Mouse (Mus musculus) right cerebral cortex, postnatal 10 days (tissue): ENCODE data around the gene Hps4.

Source experiments
- DNase-seq, 2 experiments: peaks; one replicate each; pipeline ENCODE4 v3.0.0; 2021; ENCODE audit warnings: low spot score in 2 of 2

The Hps4 gene

DNA sequence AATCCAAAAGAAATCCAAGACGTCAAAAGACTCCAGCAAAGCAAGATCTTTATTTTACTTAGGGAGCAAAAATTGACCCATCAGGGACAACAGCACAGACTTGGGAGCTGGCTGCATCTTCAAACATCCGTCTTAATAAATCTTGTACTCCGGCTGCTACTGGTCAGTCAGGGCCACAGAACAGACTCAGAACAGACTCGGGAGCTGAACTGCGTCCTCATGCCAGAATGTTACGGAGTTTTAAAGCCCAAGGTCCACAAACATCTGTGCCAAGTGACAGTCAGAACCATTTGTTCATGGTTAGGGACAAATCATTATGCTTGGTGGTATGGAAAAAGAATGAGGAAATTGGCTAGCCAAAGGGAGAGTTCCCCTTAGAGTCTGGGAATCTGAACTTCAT is 19.6 kb upstream of the Hps4 start:
- DNase-seq = no peak

DNA sequence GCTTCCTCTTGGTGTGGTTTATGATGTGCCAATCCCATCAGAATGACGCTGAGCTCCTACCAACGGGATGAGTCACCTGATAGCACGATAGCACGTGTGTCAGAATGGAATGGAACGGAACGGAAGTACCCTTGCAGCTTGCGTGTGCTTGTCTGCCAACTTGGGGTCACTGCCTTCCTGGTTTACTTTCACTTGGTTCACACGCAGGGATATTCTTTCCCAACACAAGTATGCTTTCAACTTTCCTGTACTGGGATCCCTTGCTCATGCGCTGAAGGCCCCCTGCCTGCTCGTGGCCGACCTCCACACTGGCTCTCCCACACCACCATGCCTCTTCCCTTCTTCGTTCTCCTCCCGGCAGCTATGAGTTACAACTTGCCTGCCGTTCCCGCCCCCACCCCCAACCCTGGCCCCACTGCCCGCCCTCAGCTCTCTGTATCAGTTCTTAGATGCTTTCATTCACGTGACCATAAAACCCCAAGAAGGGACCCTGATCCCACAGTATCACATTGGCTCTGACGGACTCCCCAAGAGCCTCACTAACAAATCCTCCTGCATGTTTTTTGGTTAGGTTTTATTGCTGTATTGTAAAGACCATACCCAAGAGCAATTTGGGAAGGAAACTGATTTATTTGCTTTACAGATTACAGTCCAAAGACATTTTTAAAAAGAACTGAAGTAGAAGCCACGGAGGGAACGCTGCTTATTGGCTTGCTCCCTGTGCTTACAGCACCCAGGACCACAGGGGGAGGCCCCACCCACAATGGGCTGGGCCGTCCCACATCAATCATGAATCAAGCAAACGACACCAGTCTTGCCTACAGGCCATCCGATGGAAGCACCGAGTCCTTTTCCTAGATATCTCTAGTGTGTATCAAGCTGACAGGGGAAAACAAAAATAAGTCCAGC is 18.0 kb upstream of the Hps4 start:
- DNase-seq = peak in 1 of 2 experiments; percentile 56

DNA sequence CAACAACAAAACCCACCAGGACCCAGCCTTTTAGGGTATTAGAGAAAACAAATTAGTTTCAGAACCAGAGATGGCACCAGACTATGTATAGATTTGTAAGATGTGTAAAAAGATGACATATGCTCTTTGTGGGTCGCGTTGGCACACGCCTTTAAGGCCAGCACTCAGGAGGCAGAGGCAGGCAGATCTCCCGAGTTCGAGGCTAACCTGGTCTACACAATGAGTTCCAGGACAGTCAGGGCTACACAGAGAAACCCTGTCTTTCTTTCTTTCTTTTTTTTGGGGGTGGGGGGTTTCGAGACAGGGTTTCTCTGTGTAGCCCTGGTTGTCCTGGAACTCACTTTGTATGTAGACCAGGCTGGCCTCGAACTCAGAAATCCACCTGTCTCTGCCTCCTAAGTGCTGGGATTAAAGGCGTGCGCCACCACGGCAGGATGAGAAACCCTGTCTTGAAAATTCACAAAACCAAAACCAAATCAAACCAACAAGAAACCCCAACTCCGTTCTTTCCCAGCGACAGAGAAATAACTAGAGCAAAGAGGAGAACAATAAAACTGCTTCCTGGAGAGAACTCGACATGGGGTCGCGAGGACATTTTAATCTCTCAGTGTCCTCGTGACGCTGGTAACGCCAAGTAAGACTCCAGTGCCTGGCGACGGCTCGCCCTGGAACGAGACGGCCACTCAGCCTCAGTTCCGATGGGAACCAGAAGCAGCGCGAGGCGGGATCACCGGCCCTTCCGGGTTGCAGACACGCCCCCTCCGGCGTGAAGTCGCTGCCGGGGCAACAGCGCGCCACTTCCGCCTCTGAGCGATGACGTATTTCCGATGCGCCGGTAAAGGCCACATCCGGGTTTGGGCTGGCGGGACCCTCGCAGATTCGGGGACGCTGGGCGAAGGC is 17.1 kb upstream of the Hps4 start, which contains the start of gene Tfip11:
Gene Tfip11, plus strand, starts transcription at position 813 of the 900 bp plus-strand sequence.
- peak; percentile 98 for DNase-seq

DNA sequence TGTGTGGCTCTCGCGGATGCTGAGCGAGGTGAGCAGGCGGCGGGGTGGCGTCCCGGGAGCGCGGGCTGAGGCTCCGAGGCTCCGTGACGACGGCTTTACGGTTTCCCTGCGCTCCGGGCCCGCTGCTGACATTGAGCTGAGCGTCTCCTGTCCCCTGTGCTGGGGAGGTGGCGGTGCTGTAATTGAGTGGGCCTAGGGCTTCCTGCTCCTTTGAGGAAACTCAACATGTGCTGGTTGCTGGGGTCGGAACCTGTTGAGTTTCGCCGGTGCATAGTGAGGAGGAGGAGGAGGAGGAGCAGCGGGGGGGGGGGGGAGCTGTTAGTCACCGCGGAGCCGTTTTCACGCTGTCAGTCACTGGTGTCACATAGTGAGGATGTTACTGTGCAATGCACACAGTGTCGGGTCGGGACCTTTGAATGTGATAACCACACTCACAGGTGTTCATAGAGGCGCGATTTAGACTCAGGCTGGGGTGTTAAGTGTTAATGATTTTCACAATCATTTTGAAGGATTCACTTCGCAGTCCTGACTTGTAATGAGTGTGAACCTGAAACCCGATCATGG is 16.4 kb upstream of the Hps4 start:
- DNase-seq = no peak

- DNase-seq = no peak
Measured at GRCm38 (mm10) chr5:112327854-112328253, 15.0 kb upstream of the Hps4 start.

GRCm38 (mm10) chr5:112329805-112330564 is 12.9 kb upstream of the Hps4 start:
- no peak for DNase-seq

DNA sequence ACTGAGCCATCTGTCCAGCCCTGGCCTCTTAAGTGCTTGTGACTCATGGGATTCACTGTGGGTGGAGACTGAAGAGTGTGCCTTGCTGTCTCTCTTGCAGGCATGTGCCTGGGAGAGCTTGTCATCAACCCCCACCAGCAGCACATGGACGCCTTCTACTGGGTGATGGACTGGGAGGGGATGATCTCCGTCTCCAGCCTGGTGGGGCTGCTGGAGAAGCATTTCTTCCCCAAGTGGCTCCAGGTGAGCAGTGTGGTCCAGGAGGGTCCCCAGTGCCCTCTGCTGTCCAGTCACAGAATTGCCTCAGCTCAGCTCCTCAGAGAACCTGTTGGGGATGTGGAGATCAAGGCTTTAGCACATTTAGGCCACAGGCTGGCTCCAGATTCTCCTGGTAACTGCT is 7.4 kb upstream of the Hps4 start:
- peak in 1 of 2 experiments; percentile 61 for DNase-seq

GRCm38 (mm10) chr5:112337004-112337403 is 5.9 kb upstream of the Hps4 start:
- no peak for DNase-seq

- peak in 1 of 2 experiments; percentile 38 for DNase-seq
Measured at GRCm38 (mm10) chr5:112339215-112339614, 3.7 kb upstream of the Hps4 start.

DNA sequence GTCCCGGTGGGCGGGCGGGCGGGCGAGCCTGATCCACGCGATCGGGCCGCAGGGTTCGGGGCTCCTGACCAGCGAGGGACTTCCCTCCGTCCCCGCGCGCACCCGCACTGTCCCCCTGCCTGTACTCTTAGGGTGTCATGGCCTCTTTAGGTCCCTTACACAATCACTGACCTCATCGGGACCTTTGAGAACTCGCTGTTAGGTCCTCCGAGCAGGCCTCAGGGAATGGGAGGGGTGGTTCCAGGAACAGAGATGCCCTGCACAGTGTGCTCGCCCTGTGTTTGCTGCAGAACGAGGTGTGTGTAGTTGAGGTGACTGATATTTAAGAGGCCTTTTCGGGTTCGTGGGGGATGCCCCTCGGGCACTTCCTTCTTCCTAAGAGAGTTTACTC is 317 bp downstream of the Hps4 start:
- DNase-seq = no peak

DNA sequence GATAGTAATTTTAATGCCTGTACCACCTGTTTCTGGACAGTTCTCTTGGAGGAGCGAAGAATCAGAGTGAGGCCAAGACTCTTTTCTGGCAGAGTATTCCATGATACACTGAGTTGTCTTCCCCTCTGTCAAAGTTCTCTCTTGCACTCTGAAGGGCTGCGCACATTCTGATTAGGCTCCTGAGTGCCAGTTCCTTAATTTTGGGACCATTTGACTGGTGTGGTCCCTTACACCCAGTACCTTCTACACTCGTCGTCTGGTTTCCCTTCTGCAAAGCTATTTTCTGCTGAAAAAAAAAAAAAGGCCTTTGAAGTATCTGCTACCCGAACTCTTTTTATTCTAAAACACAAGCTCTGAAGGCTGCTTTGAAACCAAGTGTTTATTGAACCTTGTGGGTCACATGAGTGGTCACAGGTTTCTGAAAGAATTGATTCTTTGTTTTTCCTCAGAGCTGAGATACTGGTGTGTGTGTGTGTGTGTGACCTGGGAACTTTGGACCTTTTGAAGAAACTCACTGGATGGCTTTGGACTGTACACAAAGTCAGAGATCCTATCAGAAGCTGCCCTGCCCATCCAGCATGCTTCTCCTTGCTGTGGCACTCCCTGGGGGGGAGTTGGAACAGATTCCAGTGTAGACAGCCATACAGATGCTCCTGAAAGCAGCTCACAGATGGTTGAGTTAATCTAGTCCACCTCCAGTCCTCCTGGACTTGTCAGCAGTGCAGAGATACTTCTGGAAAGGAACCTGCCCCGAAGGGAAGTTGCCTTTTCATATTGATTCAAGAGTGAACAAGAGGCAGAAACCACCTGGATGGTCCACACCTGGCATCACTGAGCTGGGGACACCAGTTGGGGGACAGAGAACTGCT is 1.4 kb downstream of the Hps4 start:
- peak in 1 of 2 experiments; percentile 74 for DNase-seq

DNA sequence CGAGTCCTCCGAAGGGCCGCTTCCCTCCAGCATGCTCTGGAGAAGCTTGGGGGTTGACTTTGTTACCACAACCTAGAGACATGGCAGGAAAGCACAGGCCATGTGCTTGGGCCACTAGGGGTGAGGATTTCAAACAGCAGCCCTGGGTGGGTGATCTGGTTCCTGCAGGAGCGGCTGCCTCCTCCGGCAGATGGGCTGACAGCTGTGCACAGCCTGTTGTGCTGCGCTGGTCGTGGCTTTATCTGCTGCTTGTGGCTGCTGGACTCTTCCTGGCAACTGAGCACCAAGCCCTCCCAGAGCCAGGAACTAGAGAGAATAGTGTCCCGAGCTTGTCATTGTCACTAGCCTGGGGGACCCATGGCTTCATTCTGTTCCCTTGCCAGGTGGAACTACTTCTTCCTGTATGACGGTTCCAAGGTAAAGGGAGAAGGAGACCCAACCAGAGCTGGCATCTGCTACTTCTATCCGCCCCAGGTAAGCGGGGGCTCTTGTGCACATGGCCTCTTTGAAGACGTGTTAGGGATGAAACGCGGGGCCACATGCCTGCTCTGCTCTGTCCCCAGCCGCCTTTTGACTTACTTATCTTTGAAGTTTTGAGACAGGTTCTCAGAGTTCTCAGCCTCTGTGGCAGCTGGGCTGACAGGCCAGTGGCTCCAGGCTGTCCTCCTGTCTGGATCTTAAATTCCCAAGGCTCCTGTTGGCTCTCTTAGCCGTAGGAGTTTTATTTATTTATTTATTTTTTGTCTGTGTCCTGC is 3.5 kb downstream of the Hps4 start:
- DNase-seq = no peak

DNA sequence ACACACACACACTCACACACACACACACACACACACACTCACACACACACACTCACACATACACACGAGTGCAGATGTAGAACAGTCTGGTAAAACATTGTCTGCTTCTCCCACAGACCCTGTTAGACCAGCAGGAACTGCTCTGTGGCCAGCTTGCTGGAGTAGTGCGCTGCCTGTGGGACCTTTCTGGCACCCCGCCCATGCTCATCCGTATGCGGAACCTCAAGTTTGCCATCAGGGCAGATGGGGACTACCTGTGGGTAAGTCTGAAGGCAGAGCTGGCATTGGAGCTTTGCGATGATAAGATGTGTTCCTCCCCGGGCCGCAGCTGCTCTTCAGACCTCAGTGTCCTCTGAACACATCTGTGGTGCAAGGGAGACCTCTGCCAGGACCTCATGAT is 6.3 kb downstream of the Hps4 start:
- no peak for DNase-seq

GRCm38 (mm10) chr5:112355493-112355892 is 12.6 kb downstream of the Hps4 start:
- DNase-seq = no peak

GRCm38 (mm10) chr5:112355910-112356309 is 13.0 kb downstream of the Hps4 start, which contains the start of gene Gm6583:
Gene Gm6583, minus strand, starts transcription at chr5:112356033.
- DNase-seq = no peak

DNA sequence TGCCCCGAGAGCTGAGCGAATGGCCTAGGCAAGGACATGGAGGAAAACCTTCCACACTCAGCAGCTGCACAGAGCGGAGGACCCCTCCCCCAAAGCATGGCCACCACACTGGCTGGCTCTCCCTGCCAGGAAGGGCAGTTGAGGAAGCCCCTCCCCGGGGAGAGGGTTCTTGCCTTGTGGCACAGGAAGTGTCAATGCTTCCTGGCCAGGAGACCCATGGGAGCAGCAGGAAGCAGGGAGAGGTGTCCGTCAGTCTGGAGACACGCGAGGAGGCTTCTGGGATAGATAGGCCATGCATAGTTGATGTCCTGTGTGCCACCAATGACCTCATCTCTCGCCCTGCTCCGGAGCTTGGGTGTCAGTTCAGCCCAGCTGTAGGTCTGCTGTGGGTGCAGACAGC is 13.4 kb downstream of the Hps4 start:
- DNase-seq = no peak

- no peak for DNase-seq
Measured at GRCm38 (mm10) chr5:112359520-112359919, 16.6 kb downstream of the Hps4 start.

GRCm38 (mm10) chr5:112360077-112360476 is 17.2 kb downstream of the Hps4 start:
- DNase-seq = no peak

DNA sequence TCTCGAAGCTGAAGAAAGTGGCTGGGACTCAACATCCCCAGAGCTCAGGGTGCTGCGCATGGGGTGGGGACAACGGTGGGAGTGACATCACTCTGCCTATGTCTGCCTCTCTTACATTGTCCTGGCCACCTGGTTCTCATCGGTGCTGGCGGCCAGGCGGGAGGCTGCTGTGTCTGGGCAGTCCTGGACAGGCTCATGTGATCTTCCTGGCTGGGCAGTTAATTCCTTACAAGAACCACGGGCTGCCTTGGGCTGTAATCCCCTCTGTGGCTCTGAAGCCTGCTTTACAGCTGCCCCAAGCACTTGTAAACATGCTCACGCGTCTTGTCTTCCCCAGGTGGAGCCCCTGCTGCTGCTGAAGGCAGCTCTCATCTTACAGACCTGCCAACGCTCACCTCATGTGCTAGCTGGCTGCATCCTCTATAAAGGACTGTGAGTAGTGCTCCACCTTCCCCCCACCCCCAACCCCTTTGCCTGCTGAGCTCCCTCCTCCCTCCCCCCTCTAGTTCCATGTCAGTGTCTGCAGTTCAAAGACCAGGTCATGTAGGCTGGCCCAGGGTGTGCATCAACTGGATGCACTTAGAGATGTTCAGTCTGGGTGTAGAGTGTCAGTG is 21.4 kb downstream of the Hps4 start:
- DNase-seq = no peak
